Mouse (Mus musculus): Measurements from ENCODE around the gene Dhx33.

GRCm38 (mm10) chr11:70943651-70944050, 60.6 kb downstream of the Dhx33 start:
- TF ChIP-seq CTCF (IDR thresholded peaks at IDR 0.05) (no peak), EP300 (IDR thresholded peaks at IDR 0.05) (no peak)

All from lung, postnatal 0 days (tissue).